Mouse (Mus musculus) heart, postnatal 0 days (tissue): ENCODE results near the gene Slc18b1. TPM values are rescaled to one million over a fixed set of nuclear protein-coding genes. Genes with fewer than 3 reads are reported as not detected.
"Not testable (repeated sequence)": the region's sequence is repeated elsewhere in the genome, so short reads cannot be mapped to it uniquely, and the experiment has no call there.

Experiments
- ATAC-seq: fragments of 200-750 bp; cut with Nextera tagmentation; 2 replicates; pipeline ENCODE4 v1.8.0; 2017; ENCODE audit warnings: low read depth, moderate number of reproducible peaks, moderate library complexity; ENCODE audit not compliant: insufficient read depth
- DNase-seq: peaks from one replicate; pipeline ENCODE4 v3.0.0-alpha.2; 2016; ENCODE audit warnings: low spot score
- H3K27ac ChIP-seq: fragments of 300-500 bp; sonication (generic); 2 replicates; pipeline ENCODE4 v1.5.1; 2014; ENCODE audit warnings: low read depth, mild to moderate bottlenecking
- H3K27me3 ChIP-seq: fragments of 300-500 bp; sonication (generic); 2 replicates; pipeline ENCODE4 v1.6.1; 2014; ENCODE audit warnings: low read length, mixed read lengths; ENCODE audit not compliant: control insufficient read depth, insufficient read depth
- H3K36me3 ChIP-seq: fragments of 300-500 bp; sonication (generic); replicated peaks from 2 replicates; pipeline ENCODE4 v1.6.1; 2014; ENCODE audit warnings: low read length, mixed read lengths; ENCODE audit not compliant: control insufficient read depth, insufficient read depth
- H3K4me1 ChIP-seq: fragments of 300-500 bp; sonication (generic); 2 replicates; pipeline ENCODE4 v1.6.1; 2014; ENCODE audit warnings: antibody characterized with exemption; ENCODE audit not compliant: control insufficient read depth, insufficient read depth
- H3K4me2 ChIP-seq: fragments of 300-500 bp; sonication (generic); 2 replicates; pipeline ENCODE4 v1.6.1; 2014; ENCODE audit warnings: low read depth, mild to moderate bottlenecking, low read length, moderate library complexity
- H3K4me3 ChIP-seq: fragments of 300-500 bp; sonication (generic); 2 replicates; pipeline ENCODE4 v1.5.1; 2014; ENCODE audit warnings: low read depth, low read length
- H3K9ac ChIP-seq: fragments of 300-500 bp; sonication (generic); replicated peaks from 2 replicates; pipeline ENCODE4 v1.6.1; 2014; ENCODE audit warnings: low read depth, low read length, mixed read lengths
- H3K9me3 ChIP-seq: fragments of 300-500 bp; sonication (generic); replicated peaks from 2 replicates; pipeline ENCODE4 v1.6.1; 2016; ENCODE audit warnings: low read length; ENCODE audit not compliant: control insufficient read depth
- CTCF ChIP-seq: IDR thresholded peaks from 2 replicates; pipeline ENCODE4 v1.5.1; 2016; ENCODE audit warnings: antibody characterized with exemption, control low read depth, low read depth
- EP300 ChIP-seq: IDR thresholded peaks from 2 replicates; pipeline ENCODE4 v1.6.1; 2016; ENCODE audit warnings: antibody characterized with exemption, low read depth
- WGBS: fragments of 180-500 bp; shearing (Covaris S2); extraction: QIAGEN DNeasy Blood & Tissue Kit; methylation state at CpG from one replicate; pipeline ENCODE4 v1.1.7; 2014; 5-methylcytosine and 5-hydroxymethylcytosine counted together
- polyA plus RNA-seq: library from polyadenylated mRNA; unstranded; fragments of >200 nt; fragmentation: Nextera tagmentation; extraction: Ambion mirVana; gene quantifications from 2 replicates; pipeline ENCODE4 v1.2.1, GENCODE M21; 2015
- total RNA-seq: library from RNA; depleted of rRNA; stranded (reverse); fragments of >200 nt; gene quantifications from 2 replicates; pipeline ENCODE4 v1.2.3, GENCODE M21; 2014; ENCODE audit warnings: low replicate concordance

Gene Slc18b1
- total and polyA plus RNA-seq, 2 experiments from 2014 or later = 4.6 to 7.2 TPM

DNA sequence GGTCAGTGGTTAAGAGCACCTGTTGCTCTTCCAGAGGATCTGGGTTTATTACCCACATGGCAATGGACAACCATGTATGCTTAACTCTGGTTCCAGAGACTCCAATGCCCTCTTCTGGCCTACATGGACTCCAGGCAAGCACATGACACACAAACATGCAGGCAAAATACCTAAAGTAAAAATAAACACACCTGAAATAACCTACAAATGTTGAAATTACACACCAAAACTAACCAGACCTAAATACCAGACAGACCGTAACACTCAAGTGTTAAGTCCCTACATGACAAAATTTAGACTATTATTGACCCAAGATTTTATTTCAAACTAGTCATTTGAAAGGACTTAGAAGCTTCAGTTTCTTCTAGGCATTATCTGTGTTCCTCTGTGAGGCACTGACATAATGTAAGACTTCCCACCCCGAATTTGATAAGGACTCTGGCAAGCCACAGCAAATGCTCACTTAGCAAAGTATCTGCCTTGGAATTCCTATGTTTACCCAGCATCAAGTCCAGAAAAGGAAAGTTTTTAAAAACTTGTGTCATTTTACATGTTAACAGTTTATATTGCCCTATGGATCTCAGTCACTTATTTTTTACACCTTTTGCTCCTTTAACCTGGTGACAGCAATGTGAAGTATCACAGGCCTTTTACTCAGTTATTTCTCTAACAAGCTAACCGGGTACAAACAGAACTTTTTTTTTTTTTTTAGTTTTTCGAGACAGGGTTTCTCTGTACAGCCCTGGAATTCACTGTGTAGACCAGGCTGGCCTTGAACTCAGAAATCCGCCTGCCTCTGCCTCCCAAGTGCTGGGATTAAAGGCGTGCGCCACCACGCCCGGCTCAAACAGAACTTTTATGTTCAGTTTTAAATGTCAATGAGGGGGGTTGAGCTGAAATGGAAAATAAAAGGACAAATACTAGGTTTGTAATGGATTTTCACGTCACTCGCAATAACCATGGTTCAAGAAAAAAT is 14.7 kb upstream of the Slc18b1 start:
- Histone ChIP-seq H3K27me3 (no peaks in the 10 kb centered on the region), H3K4me2 (no peak overlapping the region), H3K9me3 (no peaks in the 10 kb centered on the region), H3K4me1 (peaks cover 8% of the 10 kb centered on the region), H3K4me3 (no peak overlapping the region), H3K27ac (no peak overlapping the region), H3K36me3 (peaks cover 33% of the 10 kb centered on the region), H3K9ac (no peak overlapping the region)
- no peak for ATAC-seq
- TF ChIP-seq CTCF (no peak), EP300 (no peak)
- WGBS = 73% methylated on average over 11 of the region's 11 CpGs
- DNase-seq = no peak

DNA sequence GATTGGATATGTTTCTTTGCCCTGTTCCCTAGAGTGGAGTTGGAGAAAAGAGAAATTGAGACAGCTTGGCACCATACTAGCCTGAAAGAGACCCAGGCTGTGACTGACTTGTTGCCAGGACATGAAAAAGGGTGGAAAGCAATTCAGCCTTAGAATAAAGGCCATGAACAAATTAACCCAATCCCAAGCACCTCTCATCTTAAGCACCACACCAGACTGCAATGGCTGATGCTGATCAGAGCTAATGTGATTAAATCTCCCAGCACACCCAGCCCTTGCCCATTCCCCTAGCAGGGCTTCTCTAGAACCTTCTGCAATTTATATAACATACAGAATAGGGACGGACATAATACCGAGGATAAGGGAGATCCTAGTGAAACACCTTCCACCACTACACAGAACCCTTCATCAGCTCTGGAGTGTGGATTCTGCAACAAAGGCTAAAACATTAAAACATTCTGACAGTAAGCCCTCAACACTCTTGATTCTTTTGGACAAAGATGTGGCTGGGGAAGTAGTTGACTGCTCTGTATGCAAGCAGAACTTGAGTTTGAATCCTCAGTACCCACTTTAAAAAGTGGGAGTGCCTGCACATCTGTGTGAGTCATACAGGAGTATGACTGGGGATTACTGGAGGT is 13.8 kb upstream of the Slc18b1 start:
- no peak for ATAC-seq
- no peak for DNase-seq
- TF ChIP-seq EP300 (no peak), CTCF (no peak)
- H3K4me2 ChIP-seq = no peak overlapping the region
- no peaks in the 10 kb centered on the region for H3K9me3 ChIP-seq
- WGBS = 38% methylated on average over 2 of the region's 2 CpGs
- H3K9ac ChIP-seq = no peak overlapping the region
- no peaks in the 10 kb centered on the region for H3K27me3 ChIP-seq
- no peak overlapping the region for H3K4me3 ChIP-seq
- H3K4me1 ChIP-seq = peaks cover 8% of the 10 kb centered on the region
- H3K27ac ChIP-seq = no peak overlapping the region
- H3K36me3 ChIP-seq = peaks cover 33% of the 10 kb centered on the region

DNA sequence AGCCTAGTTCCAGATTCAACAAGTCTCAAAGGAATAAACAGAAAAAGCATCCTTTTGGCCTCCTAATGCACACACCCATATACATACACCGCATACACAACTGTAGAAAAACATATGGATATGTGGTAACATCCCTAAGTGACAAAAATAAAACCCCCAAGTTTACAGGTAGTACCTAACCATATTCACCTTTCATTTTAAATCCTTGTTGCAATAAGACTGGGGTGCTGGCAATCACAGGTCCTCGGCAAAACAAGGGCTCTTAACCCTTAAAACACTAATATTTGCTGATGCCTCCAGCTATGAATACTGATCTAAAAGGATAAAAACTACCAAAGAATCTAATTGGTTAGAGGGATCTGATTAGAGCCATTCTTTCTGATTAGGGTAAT is 13.3 kb upstream of the Slc18b1 start:
- Histone ChIP-seq H3K4me3 (no peak overlapping the region), H3K4me2 (no peak overlapping the region), H3K36me3 (peaks cover 33% of the 10 kb centered on the region), H3K27ac (no peak overlapping the region), H3K4me1 (peaks cover 8% of the 10 kb centered on the region), H3K27me3 (no peaks in the 10 kb centered on the region), H3K9me3 (no peaks in the 10 kb centered on the region), H3K9ac (no peak overlapping the region)
- TF ChIP-seq EP300 (no peak), CTCF (no peak)
- DNase-seq = no peak
- ATAC-seq = no peak
- 31% methylated on average over 2 of the region's 2 CpGs for WGBS

DNA sequence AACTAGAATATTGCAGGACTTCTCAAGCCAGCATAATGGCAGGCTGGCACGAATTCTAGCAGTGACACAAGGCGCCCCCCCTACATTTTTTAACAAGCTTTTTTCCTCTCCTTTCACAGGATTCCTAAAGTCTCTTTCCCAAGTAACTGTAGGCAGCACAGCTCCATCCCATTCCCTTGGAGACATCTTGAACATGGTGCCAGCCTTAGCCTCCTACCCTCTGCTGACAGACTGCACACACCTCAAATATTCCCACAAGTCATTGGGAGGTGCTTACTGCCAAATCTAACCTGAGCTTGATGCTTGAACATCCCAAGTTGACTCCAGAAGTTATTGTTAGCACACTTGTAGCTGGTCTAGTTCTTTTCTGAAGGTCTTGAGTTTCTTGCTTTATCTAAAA is 12.7 kb upstream of the Slc18b1 start:
- H3K4me1 ChIP-seq = peaks cover 8% of the 10 kb centered on the region
- TF ChIP-seq CTCF = no peak
- TF ChIP-seq EP300 = no peak
- no peak overlapping the region for H3K9ac ChIP-seq
- H3K4me3 ChIP-seq = no peak overlapping the region
- DNase-seq (no peak), ATAC-seq (no peak)
- H3K27ac ChIP-seq = no peak overlapping the region
- H3K9me3 ChIP-seq = no peaks in the 10 kb centered on the region
- H3K36me3 ChIP-seq = peaks cover 33% of the 10 kb centered on the region
- no peak overlapping the region for H3K4me2 ChIP-seq
- WGBS = 49% methylated on average over 2 of the region's 2 CpGs
- H3K27me3 ChIP-seq = no peaks in the 10 kb centered on the region

DNA sequence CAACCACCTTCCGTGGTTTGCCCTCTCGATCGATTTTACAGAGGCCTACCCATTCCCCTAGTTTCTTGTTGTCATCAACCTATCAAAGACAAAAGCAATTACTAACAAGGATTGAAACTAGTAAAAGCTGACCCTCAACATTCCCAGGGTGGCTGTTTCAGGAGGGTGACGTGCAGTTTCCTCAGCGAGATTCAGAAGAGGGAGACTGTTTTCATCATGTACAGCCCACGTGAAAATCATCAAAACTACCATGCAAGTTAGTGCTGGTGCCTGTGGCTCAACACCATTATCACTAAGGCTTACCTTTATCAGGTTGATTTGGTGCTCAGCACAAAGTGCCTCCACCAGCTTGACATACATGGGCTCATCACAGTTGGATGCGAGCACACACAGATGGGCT is 11.2 kb upstream of the Slc18b1 start:
- H3K9me3 ChIP-seq, H3K27me3 ChIP-seq, H3K4me1 ChIP-seq, DNase-seq, ATAC-seq, H3K27ac ChIP-seq: not testable (repeated sequence)
- 43% methylated on average over 7 of the region's 7 CpGs for WGBS
- Histone ChIP-seq H3K4me2 (peak overlapping the region; percentile 85), H3K36me3 (peaks cover 33% of the 10 kb centered on the region), H3K4me3 (peak overlapping the region; percentile 93; the same call in 1 of the 2 replicates), H3K9ac (peak overlapping the region; percentile 88)
